Mouse (Mus musculus) lung, postnatal 0 days (tissue): ENCODE results near the gene Ntng2. TPM values are rescaled to one million over a fixed set of nuclear protein-coding genes. Genes with fewer than 3 reads are reported as not detected.

ENCODE experiments used
- ATAC-seq: fragments of 200-750 bp; cut with Nextera tagmentation; 2 replicates; pipeline ENCODE4 v1.8.0; 2017; ENCODE audit warnings: moderate library complexity
- DNase-seq: peaks from one replicate; pipeline ENCODE4 v3.0.0-alpha.2; 2016; ENCODE audit warnings: low spot score
- H3K27ac ChIP-seq: fragments of 300-500 bp; sonication (generic); 2 replicates; pipeline ENCODE4 v1.5.1; 2014; ENCODE audit warnings: antibody characterized with exemption, mild to moderate bottlenecking, low read length, mixed read lengths
- H3K27me3 ChIP-seq: fragments of 300-500 bp; sonication (generic); replicated peaks from 2 replicates; pipeline ENCODE4 v1.6.1; 2014; ENCODE audit warnings: low read length, mixed read lengths; ENCODE audit not compliant: insufficient read depth
- H3K36me3 ChIP-seq: fragments of 300-500 bp; sonication (generic); 2 replicates; pipeline ENCODE4 v1.6.1; 2014; ENCODE audit warnings: low read length, mixed read lengths; ENCODE audit not compliant: insufficient read depth
- H3K4me1 ChIP-seq: fragments of 300-500 bp; sonication (generic); 2 replicates; pipeline ENCODE4 v1.6.1; 2014; ENCODE audit warnings: antibody characterized with exemption, low read depth, low read length, mixed read lengths; ENCODE audit not compliant: insufficient read depth
- H3K4me2 ChIP-seq: fragments of 300-500 bp; sonication (generic); replicated peaks from 2 replicates; pipeline ENCODE4 v1.6.1; 2014; ENCODE audit warnings: low read depth, mild to moderate bottlenecking, low read length, moderate library complexity, mixed read lengths
- H3K4me3 ChIP-seq: fragments of 300-500 bp; sonication (generic); 2 replicates; pipeline ENCODE4 v1.5.1; 2014; ENCODE audit warnings: low read depth, low read length
- H3K9ac ChIP-seq: fragments of 300-500 bp; sonication (generic); replicated peaks from 2 replicates; pipeline ENCODE4 v1.6.1; 2014; ENCODE audit warnings: low read depth, mild to moderate bottlenecking
- H3K9me3 ChIP-seq: fragments of 300-500 bp; sonication (generic); 2 replicates; pipeline ENCODE4 v1.6.1; 2016; ENCODE audit warnings: low read length, mixed read lengths
- CTCF ChIP-seq: IDR thresholded peaks from 2 replicates; pipeline ENCODE4 v1.5.1; 2016; ENCODE audit warnings: antibody characterized with exemption, mild to moderate bottlenecking
- EP300 ChIP-seq: IDR thresholded peaks from 2 replicates; pipeline ENCODE4 v1.6.1; 2016; ENCODE audit warnings: antibody characterized with exemption, mild to moderate bottlenecking, control low read depth
- WGBS: fragments of 180-500 bp; shearing (Covaris S2); extraction: QIAGEN DNeasy Blood & Tissue Kit; methylation state at CpG from one replicate; pipeline ENCODE4 v1.1.7; 2014; 5-methylcytosine and 5-hydroxymethylcytosine counted together
- polyA plus RNA-seq: library from polyadenylated mRNA; unstranded; fragments of >200 nt; fragmentation: Nextera tagmentation; extraction: Ambion mirVana; gene quantifications from 2 replicates; pipeline ENCODE4 v1.2.1, GENCODE M21; 2015

Ntng2 gene
- polyA plus RNA-seq: 1.2 and 1.4 TPM in 2 replicates

DNA sequence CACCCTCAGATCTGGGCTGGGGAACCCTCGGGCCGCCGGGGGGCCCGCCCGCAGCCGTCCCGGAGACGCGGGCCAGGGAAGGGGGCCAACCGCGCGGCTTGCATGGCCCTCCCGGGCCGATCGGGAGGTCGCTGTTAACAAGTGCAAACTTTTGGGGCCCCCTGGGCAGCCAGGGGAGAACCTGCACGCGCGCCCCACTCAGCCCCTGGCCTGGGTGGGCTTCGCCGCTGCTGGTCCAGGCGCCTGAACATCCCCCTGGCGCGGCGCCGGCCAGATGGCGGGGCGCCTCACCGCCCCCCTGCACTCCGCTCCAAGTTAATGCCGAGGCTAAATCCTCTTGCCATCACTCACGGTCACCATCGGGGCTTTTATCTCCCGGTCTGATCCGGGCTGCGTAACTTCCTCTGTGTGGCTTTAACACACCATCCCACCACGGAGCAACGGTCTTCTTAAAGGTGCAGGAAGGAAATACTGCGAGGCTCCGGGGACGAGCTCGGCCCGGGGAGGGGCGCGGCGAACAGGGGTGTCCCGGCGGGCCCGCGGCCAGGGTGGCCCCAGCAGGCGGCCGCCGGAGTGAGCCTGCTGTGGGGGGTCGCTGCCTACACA, at the start of gene Ntng2:
Gene Ntng2, minus strand, starts transcription at position 407 of the 606 bp plus-strand sequence.
- peak; percentile 77 for DNase-seq
- TF ChIP-seq EP300: no peak
- no peak for TF ChIP-seq CTCF
- under 1% methylated on average over 34 of the region's 54 CpGs for WGBS

DNA sequence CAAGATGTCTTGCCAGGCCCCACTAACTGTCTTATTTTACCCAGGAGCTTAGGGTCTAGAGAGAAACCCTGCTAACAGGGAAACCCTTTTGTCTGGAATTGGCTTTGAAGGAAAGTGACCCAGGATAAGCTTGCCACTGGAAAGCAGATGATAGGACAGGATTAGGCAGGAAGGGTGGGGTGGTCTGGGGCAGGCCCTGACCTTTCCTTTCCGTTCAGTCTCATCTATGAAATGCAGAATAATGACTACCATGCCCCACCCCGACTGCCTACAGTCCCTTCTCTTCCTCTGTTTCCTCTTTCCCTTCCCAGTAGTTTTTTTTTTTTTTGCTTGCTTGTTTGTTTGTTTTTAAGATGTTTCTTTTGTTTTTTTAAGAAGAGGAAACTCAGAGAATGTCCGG, 42.8 kb upstream of the Ntng2 start:
- 0 out of 2 replicates have a peak, but pooled peaks cover 2% of the 10 kb centered on the region for H3K9me3 ChIP-seq
- no peaks in the 10 kb centered on the region for H3K36me3 ChIP-seq
- H3K27me3 ChIP-seq: no peaks in the 10 kb centered on the region
- 49% methylated on average over 3 of the region's 3 CpGs for WGBS
- no peak overlapping the region for H3K4me3 ChIP-seq
- TF ChIP-seq EP300 (peak; percentile 55), CTCF (no peak)
- no peak overlapping the region for H3K4me2 ChIP-seq
- H3K27ac ChIP-seq: no peak overlapping the region
- peak; percentile 18 for DNase-seq
- no peak overlapping the region for H3K9ac ChIP-seq
- no peaks in the 10 kb centered on the region for H3K4me1 ChIP-seq
- peak; percentile 77 for ATAC-seq

More for the DNA sequence above, at the start of gene Ntng2:
- Histone ChIP-seq H3K4me3 (peak within 1 kb of the TSS; percentile 70), H3K27me3 (peaks cover 53% of the 10 kb centered on the region), H3K27ac (peak within 1 kb of the TSS; percentile 51), H3K4me2 (peak within 1 kb of the TSS; percentile 97), H3K9me3 (no peaks in the 10 kb centered on the region), H3K9ac (peak within 1 kb of the TSS; percentile 32), H3K36me3 (no peaks in the 10 kb centered on the region), H3K4me1 (peaks cover 9% of the 10 kb centered on the region)
- peak; percentile 71 for ATAC-seq

GRCm38 (mm10) chr2:29287651-29288050, 34.8 kb upstream of the Ntng2 start:
- Histone ChIP-seq H3K9ac (no peak overlapping the region), H3K27ac (no peak overlapping the region), H3K9me3 (no peaks in the 10 kb centered on the region), H3K4me1 (no peaks in the 10 kb centered on the region), H3K4me3 (no peak overlapping the region), H3K4me2 (no peak overlapping the region), H3K36me3 (no peaks in the 10 kb centered on the region), H3K27me3 (no peaks in the 10 kb centered on the region)
- WGBS: 57% methylated on average over 5 of the region's 5 CpGs
- ATAC-seq: no peak
- DNase-seq: no peak
- no peak for TF ChIP-seq CTCF
- no peak for TF ChIP-seq EP300

- Histone ChIP-seq H3K4me2 (no peak overlapping the region), H3K9ac (no peak overlapping the region), H3K4me1 (no peaks in the 10 kb centered on the region), H3K27ac (no peak overlapping the region), H3K27me3 (no peaks in the 10 kb centered on the region), H3K36me3 (no peaks in the 10 kb centered on the region), H3K4me3 (no peak overlapping the region), H3K9me3 (no peaks in the 10 kb centered on the region)
- WGBS: 37% methylated on average over 5 of the region's 5 CpGs
- TF ChIP-seq CTCF: no peak
- no peak for TF ChIP-seq EP300
- no peak for DNase-seq
- no peak for ATAC-seq
Measured at GRCm38 (mm10) chr2:29277703-29278121, 24.9 kb upstream of the Ntng2 start.

GRCm38 (mm10) chr2:29271803-29272518, 19.2 kb upstream of the Ntng2 start:
- no peak overlapping the region for H3K4me2 ChIP-seq
- H3K36me3 ChIP-seq: no peaks in the 10 kb centered on the region
- no peaks in the 10 kb centered on the region for H3K4me1 ChIP-seq
- no peaks in the 10 kb centered on the region for H3K9me3 ChIP-seq
- DNase-seq (peak; percentile 73), ATAC-seq (peak; percentile 78)
- no peak overlapping the region for H3K27ac ChIP-seq
- H3K9ac ChIP-seq: no peak overlapping the region
- H3K27me3 ChIP-seq: no peaks in the 10 kb centered on the region
- TF ChIP-seq CTCF (no peak), EP300 (no peak)
- H3K4me3 ChIP-seq: no peak overlapping the region
- 43% methylated on average over 7 of the region's 7 CpGs for WGBS

DNA sequence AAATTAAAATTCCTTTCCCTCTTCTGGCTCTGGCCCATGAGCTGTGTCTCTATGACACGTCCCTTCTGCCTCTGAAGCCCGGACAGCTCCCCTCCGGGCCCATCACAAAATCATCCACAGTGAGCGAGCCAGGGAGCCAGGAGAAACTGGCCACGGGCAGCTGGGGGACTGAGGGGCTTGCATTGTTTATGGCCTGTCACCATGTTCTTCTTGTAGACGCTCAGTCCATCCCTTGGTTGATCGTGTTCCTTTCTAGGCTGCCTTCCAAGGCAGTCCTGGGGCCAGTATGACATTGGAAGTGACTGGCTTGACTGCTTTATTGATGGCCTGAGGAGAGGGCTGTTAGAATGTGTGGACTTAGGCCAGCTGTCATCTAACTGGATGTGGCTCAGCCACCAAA, 18.3 kb upstream of the Ntng2 start:
- Histone ChIP-seq H3K27me3 (no peaks in the 10 kb centered on the region), H3K27ac (no peak overlapping the region), H3K4me2 (no peak overlapping the region), H3K4me1 (no peaks in the 10 kb centered on the region), H3K36me3 (no peaks in the 10 kb centered on the region), H3K4me3 (no peak overlapping the region), H3K9ac (no peak overlapping the region), H3K9me3 (no peaks in the 10 kb centered on the region)
- DNase-seq (no peak), ATAC-seq (peak; percentile 17; the same call in 1 of the 2 replicates)
- no peak for TF ChIP-seq EP300
- TF ChIP-seq CTCF: no peak
- 44% methylated on average over 7 of the region's 7 CpGs for WGBS
